Mouse (Mus musculus) liver, embryonic 14.5 days (tissue): Measurements from ENCODE around the gene Cdkn1b. TPM values are rescaled to one million over a fixed set of nuclear protein-coding genes. Genes with fewer than 3 reads are reported as not detected.
A peak's percentile ranks its signal among the peaks of the same experiment; 100 is the strongest.

Experiments
- ATAC-seq: fragments of 200-750 bp; cut with Nextera tagmentation; 2 replicates; pipeline ENCODE4 v1.8.0; 2017; ENCODE audit warnings: moderate number of reproducible peaks, mild to moderate bottlenecking, moderate library complexity; ENCODE audit not compliant: insufficient read depth
- DNase-seq, 3 experiments: peaks; one replicate each; pipeline ENCODE4 v3.0.0-alpha.2; 2012 to 2013; ENCODE audit warnings: low read depth in 3 of 3, low spot score in 3 of 3
- H3K27ac ChIP-seq: fragments of 300-500 bp; sonication (generic); 2 replicates; pipeline ENCODE4 v1.5.1; 2014; ENCODE audit warnings: moderate library complexity, mild to moderate bottlenecking, control low read depth, inconsistent platforms
- H3K27me3 ChIP-seq: fragments of 300-500 bp; sonication (generic); 2 replicates; pipeline ENCODE4 v1.6.1; 2014; ENCODE audit warnings: mild to moderate bottlenecking, low read length, moderate library complexity; ENCODE audit not compliant: control insufficient read depth, insufficient read depth
- H3K36me3 ChIP-seq: fragments of 300-500 bp; sonication (generic); replicated peaks from 2 replicates; pipeline ENCODE4 v1.6.1; 2014; ENCODE audit warnings: low read depth; ENCODE audit not compliant: control insufficient read depth, insufficient read depth
- H3K4me1 ChIP-seq, 2 experiments: fragments of 200-500 bp in 1 of 2; fragments of 300-500 bp in 1 of 2; sonication (generic) in 1 of 2; replicated peaks; 2 replicates each; pipeline ENCODE4 v1.6.1; 2012 to 2014; ENCODE audit warnings: antibody characterized with exemption in 1 of 2, inconsistent platforms in 1 of 2, low read length in 1 of 2; ENCODE audit not compliant: control insufficient read depth in 2 of 2, insufficient read depth in 2 of 2
- H3K4me2 ChIP-seq: fragments of 300-500 bp; sonication (generic); 2 replicates; pipeline ENCODE4 v1.6.1; 2014; ENCODE audit warnings: low read depth, mild to moderate bottlenecking, control low read depth, moderate library complexity
- H3K4me3 ChIP-seq, 2 experiments: fragments of 200-500 bp in 1 of 2; fragments of 300-500 bp in 1 of 2; sonication (generic) in 1 of 2; 2 replicates each; pipeline ENCODE4 v1.5.1; 2012 to 2014; ENCODE audit warnings: low read depth in 2 of 2, low read length in 2 of 2, mild to moderate bottlenecking in 2 of 2, control low read depth in 1 of 2, inconsistent platforms in 1 of 2, moderate library complexity in 1 of 2; ENCODE audit not compliant: insufficient read depth in 1 of 2
- H3K9ac ChIP-seq: fragments of 300-500 bp; sonication (generic); replicated peaks from 2 replicates; pipeline ENCODE4 v1.6.1; 2014; ENCODE audit warnings: mild to moderate bottlenecking, control low read depth, moderate library complexity
- H3K9me3 ChIP-seq: fragments of 300-500 bp; sonication (generic); 2 replicates; pipeline ENCODE4 v1.6.1; 2016; ENCODE audit warnings: low read length, mixed read lengths; ENCODE audit not compliant: control insufficient read depth
- CTCF ChIP-seq: IDR thresholded peaks from 2 replicates; pipeline ENCODE4 v1.5.1; 2016; ENCODE audit warnings: antibody characterized with exemption, low read depth, control low read depth
- EP300 ChIP-seq: IDR thresholded peaks from 2 replicates; pipeline ENCODE4 v1.6.1; 2016; ENCODE audit warnings: antibody characterized with exemption, low read depth
- WGBS: fragments of 180-500 bp; shearing (Covaris S2); extraction: QIAGEN DNeasy Blood & Tissue Kit; methylation state at CpG from one replicate; pipeline ENCODE4 v1.1.7; 2014; ENCODE audit not compliant: insufficient replicate concordance; 5-methylcytosine and 5-hydroxymethylcytosine counted together
- polyA plus RNA-seq, 2 experiments: library from polyadenylated mRNA; depleted of rRNA in 1 of 2; stranded (reverse) in 1 of 2; unstranded in 1 of 2; fragments of >200 nt; fragmentation: Nextera tagmentation in 1 of 2; extraction: Ambion mirVana in 1 of 2; gene quantifications; 2 replicates each; pipeline versions ENCODE4 v1.2.1 to v1.2.3; 2012 to 2014

The Cdkn1b gene
- polyA plus RNA-seq, 2 experiments = 12.2 to 12.6 TPM

GRCm38 (mm10) chr6:134972096-134972495 is 51.9 kb downstream of the Cdkn1b start:
- H3K27ac ChIP-seq = no peak overlapping the region
- no peak overlapping the region for H3K9ac ChIP-seq
- H3K4me3 ChIP-seq = no peak overlapping the region
- H3K4me1 ChIP-seq = peaks cover 2 to 5% of the 10 kb centered on the region in 2 experiments
- TF ChIP-seq CTCF = no peak
- TF ChIP-seq EP300 = no peak
- ATAC-seq (peak; percentile 49; the same call in 1 of the 2 replicates), DNase-seq (peak in 1 of 3 experiments; percentile 32)
- H3K36me3 ChIP-seq = no peaks in the 10 kb centered on the region
- WGBS = 17% methylated on average over 4 of the region's 4 CpGs
- no peaks in the 10 kb centered on the region for H3K27me3 ChIP-seq
- H3K4me2 ChIP-seq = no peak overlapping the region
- H3K9me3 ChIP-seq = no peaks in the 10 kb centered on the region

Other genes starting within 250 kb of the Cdkn1b start
- gene Dusp16, start 127.8 kb upstream of the Cdkn1b start, polyA plus RNA-seq (2012; rRNA removed) = 2.6 and 3.7 TPM in 2 replicates
- 4.1 and 5.4 TPM in 2 replicates for gene Dusp16, start 127.8 kb upstream of the Cdkn1b start, polyA plus RNA-seq (2014; fragmentation: Nextera tagmentation; extraction: Ambion mirVana)
- 2.3 and 2.9 TPM in 2 replicates for gene Crebl2, start 90.2 kb upstream of the Cdkn1b start, polyA plus RNA-seq (2012; rRNA removed)
- 1.1 and 1.6 TPM in 2 replicates for gene Crebl2, start 90.2 kb upstream of the Cdkn1b start, polyA plus RNA-seq (2014; fragmentation: Nextera tagmentation; extraction: Ambion mirVana)
- gene Gpr19, start 21.8 kb upstream of the Cdkn1b start, polyA plus RNA-seq (2012; rRNA removed) = 4.4 and 4.7 TPM in 2 replicates
- 4.4 and 4.9 TPM in 2 replicates for gene Gpr19, start 21.8 kb upstream of the Cdkn1b start, polyA plus RNA-seq (2014; fragmentation: Nextera tagmentation; extraction: Ambion mirVana)
- gene Apold1, start 61.3 kb downstream of the Cdkn1b start, polyA plus RNA-seq (2012; rRNA removed) = 0.78 and 0.95 TPM in 2 replicates
- 1.6 and 2.2 TPM in 2 replicates for gene Apold1, start 61.3 kb downstream of the Cdkn1b start, polyA plus RNA-seq (2014; fragmentation: Nextera tagmentation; extraction: Ambion mirVana)
- gene Ddx47, start 91.2 kb downstream of the Cdkn1b start, polyA plus RNA-seq (2012; rRNA removed) = 29.7 and 45.5 TPM in 2 replicates
- gene Ddx47, start 91.2 kb downstream of the Cdkn1b start, polyA plus RNA-seq (2014; fragmentation: Nextera tagmentation; extraction: Ambion mirVana) = 50.7 and 53.7 TPM in 2 replicates
- 0.12 and 0.15 TPM in 2 replicates for gene Gprc5a, start 145.2 kb downstream of the Cdkn1b start, polyA plus RNA-seq (2012; rRNA removed)
- 0.16 and 0.25 TPM in 2 replicates for gene Gprc5a, start 145.2 kb downstream of the Cdkn1b start, polyA plus RNA-seq (2014; fragmentation: Nextera tagmentation; extraction: Ambion mirVana)
- 0.28 and 0.41 TPM in 2 replicates for gene Gprc5d, start 197.9 kb downstream of the Cdkn1b start, polyA plus RNA-seq (2012; rRNA removed)
- not detected in 2 replicates for gene Gprc5d, start 197.9 kb downstream of the Cdkn1b start, polyA plus RNA-seq (2014; fragmentation: Nextera tagmentation; extraction: Ambion mirVana)